Mouse (Mus musculus) liver, embryonic 14.5 days (tissue): ENCODE results near the gene Mbd6.
"Not testable (repeated sequence)": the region's sequence is repeated elsewhere in the genome, so short reads cannot be mapped to it uniquely, and the experiment has no call there.

ENCODE experiments used
- CTCF ChIP-seq: IDR thresholded peaks from 2 replicates; pipeline ENCODE4 v1.5.1; 2016; ENCODE audit warnings: antibody characterized with exemption, low read depth, control low read depth
- EP300 ChIP-seq: IDR thresholded peaks from 2 replicates; pipeline ENCODE4 v1.6.1; 2016; ENCODE audit warnings: antibody characterized with exemption, low read depth

- not testable (repeated sequence) for TF ChIP-seq CTCF, EP300
Measured at GRCm38 (mm10) chr10:127309167-127309566, 20.3 kb upstream of the Mbd6 start.
